Mouse (Mus musculus) layer of hippocampus, adult 18-20 months (tissue): ENCODE results near the gene Pou2f3. TPM values are rescaled to one million over a fixed set of nuclear protein-coding genes. Genes with fewer than 3 reads are reported as not detected.
"Not testable (repeated sequence)": the region's sequence is repeated elsewhere in the genome, so short reads cannot be mapped to it uniquely, and the experiment has no call there.

Source experiments
- DNase-seq, 2 experiments: peaks; one replicate each; pipeline ENCODE4 v3.0.0; 2022; ENCODE audit warnings: low spot score in 2 of 2
- total RNA-seq, 2 experiments: library from RNA; stranded (reverse); gene quantifications; 2 replicates each; pipeline ENCODE4 v1.2.3; 2021

Gene Pou2f3
- total RNA-seq, 2 experiments from 2014 or later: 0.38 to 0.52 TPM

DNA sequence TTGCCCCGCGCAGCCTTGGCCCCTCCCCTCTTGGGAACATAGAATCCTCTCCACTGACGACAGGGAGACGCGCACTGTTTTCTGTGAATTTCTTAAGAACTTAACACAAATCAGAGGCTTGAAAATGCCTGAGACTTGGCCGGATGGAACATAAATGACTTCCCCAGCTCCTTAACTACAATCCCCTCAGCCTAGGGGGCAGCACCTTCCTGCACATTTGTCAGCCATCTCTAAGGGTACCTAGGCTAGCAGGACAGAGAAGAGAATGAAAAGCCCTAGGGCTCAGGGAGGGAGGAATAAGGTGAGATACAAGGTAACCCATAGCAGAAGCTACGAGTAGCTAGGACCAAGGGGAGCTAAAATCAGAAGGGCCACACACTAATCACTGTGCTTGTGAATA lies 32.0 kb downstream of the Pou2f3 start:
- DNase-seq: no peak

DNA sequence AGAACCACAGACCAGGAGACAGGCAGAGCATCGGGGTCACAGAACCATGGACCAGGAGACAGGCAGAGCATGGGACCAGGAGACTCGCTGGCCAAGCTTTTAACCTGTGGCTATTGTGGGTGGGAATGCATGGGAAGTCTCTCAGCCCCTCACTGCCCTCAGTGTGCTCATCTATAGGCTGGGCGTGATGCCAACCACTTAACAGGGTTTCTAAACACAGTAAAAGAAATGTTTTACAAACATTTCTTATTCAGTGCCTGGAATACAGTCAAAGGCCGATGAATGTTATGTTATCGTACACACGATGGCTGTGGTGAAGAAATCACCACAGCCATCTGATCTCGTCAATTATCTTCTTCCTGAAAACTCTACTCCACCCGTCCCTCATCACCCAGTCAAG lies 43.1 kb downstream of the Pou2f3 start:
- DNase-seq: no peak

DNA sequence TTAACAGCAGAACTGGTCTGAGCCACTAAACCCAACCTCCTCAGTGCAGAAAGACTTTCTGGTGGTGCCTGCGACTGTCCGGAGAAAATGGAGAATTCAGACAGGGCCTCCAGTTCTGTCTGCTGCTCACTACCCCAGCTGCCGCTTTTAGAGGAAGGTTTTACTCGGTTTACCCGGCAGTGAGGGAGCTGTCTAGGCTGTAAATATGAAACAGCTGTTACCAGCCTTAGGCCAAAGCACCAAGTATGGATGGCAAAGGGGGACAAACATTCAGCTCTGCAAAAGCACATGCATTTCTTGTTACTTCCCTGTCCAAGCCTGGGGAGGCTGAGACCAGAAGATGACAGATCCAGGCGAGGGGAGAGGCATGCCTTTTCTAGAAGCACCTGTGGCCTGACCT lies 43.8 kb downstream of the Pou2f3 start:
- no peak for DNase-seq

GRCm38 (mm10) chr9:43155960-43156359 lies 54.2 kb downstream of the Pou2f3 start:
- no peak for DNase-seq

DNA sequence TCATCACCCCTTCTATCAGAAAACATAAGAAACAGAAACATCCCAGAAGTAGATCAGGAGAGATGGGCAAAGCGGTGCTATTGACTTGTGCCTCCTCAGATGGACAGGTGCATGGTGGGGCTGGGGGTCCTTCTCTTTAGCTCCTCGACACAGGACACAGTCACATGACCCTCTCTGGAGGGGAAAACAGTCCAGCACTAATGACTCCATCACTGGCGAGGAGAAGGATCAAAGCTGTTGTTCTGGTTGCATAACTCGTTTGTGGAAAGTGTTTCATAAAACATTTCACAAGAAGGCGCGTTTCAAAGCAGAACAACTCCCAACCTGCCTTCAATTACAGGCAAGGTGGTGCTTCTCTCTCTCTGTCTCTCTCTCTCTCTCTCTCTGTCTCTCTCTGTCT lies 58.4 kb downstream of the Pou2f3 start:
- DNase-seq: no peak

GRCm38 (mm10) chr9:43150957-43151356 lies 59.2 kb downstream of the Pou2f3 start:
- DNase-seq: no peak

DNA sequence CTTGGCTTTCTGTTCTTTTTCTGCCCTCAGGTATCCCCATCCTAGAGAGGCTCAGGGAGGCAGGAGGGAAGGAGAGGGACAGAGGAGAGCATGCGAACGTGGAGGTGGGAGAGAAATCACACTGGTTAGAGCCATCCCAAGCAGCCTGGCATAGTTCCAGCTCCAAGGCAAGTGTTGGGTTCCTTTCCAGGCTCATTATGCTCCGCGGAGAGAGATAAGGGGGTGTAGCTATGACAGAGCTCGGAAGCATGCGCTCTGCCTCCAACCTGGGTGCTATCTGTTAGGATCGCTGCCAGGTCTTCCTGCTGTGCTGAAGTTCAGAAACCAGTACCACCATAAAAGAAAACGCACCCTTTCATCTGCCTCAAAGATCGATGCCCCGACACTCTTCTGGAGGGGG lies 60.1 kb downstream of the Pou2f3 start:
- DNase-seq: peak; percentile 61 to 69

DNA sequence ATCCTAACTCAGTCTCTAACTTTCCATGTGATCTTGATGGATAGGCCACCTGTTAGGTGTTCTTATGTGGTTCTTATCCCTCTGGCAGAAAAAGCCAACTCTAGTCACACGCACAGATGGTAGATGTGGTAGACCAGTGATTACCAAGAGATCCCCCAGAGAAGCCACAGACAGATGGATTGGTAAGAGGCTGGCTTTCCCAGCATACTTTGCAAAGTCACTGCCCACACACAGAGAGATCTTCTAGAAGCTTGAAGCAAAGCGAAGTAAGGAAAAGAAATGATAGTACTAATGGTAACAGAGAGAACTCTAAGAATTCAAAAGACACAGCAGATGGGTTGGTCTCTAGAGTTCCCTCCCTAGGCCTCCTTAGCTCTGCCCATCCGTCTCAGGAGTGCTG lies 60.7 kb downstream of the Pou2f3 start:
- DNase-seq: peak; percentile 45 to 63

- no peak for DNase-seq
Measured at GRCm38 (mm10) chr9:43145196-43145595, 65.0 kb downstream of the Pou2f3 start.

DNA sequence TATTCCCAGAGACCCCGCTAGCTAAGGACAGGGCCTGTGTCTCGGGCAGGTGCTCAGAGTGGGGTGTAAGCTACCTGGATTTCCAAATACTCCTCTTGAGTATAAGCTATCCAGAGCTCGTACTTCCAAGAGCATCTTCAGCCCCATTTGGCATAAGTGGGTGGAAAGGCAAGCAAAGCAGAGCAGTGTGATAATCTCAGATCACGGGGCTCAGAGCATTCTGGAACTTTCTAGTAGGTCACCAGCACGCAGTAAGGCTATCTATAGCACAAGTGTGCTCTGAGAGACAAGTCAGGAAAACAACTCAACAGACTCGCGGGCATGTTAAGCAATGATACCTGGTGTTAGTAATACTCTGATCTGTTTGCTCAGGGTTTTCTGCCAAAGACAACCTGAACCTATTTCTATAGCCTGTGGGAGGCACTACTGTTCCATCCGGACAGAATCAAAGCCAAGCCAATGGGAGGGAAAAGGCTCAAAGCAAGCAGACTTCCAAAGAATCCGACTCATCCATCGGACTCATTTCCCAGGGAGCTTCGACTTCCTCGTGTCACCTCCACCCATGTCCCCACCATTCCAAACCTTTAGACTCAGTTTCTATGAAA lies 65.9 kb downstream of the Pou2f3 start:
- DNase-seq: no peak

- peak; percentile 48 to 87 for DNase-seq
Measured at GRCm38 (mm10) chr9:43141839-43142238, 68.3 kb downstream of the Pou2f3 start.

GRCm38 (mm10) chr9:43133525-43133924 lies 76.6 kb downstream of the Pou2f3 start:
- DNase-seq: peak; percentile 59 to 67

GRCm38 (mm10) chr9:43132380-43132779 lies 77.8 kb downstream of the Pou2f3 start:
- DNase-seq: no peak

DNA sequence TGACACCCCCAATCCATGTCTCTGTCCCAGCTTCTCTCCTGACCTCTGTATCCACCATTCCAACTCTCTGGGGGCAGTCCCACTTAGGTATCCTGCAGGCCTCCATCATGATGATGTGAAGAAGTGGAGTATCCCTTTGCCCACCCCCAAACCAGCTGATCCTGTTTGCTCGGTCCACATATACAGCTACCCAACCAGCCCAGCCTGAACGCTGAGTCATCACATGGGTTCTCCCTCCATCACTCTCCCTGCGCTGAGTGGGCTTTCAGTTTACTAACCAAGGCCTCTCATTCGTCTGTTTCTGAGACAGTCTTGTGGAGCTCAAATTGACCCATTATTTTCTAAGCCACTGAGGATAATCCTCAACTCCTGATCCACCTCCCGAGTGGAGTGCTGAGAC lies 78.2 kb downstream of the Pou2f3 start:
- DNase-seq: no peak

- DNase-seq: no peak
Measured at GRCm38 (mm10) chr9:43130684-43131083, 79.5 kb downstream of the Pou2f3 start.

- peak in 1 of 2 experiments; percentile 51 for DNase-seq
Measured at GRCm38 (mm10) chr9:43127101-43127787, 82.9 kb downstream of the Pou2f3 start.

DNA sequence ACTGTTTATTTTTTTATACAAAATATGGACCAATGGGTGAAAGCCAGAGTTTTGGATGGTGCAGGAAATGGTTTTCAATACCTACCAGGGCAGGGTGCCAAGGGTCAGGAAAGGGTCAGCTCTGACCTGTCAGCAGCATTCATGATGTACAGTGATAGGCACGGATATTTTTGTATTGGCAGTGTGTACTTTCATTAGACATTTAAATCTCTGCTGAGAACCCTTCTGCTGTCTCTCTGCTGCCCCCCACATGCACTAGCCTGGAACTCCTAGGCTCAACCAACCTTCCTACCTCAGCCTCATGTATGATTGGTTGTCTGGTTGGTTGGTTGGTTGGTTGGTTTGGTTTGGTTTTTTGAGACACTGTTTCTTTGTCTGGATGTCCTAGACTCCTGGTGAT lies 87.8 kb downstream of the Pou2f3 start:
- no peak for DNase-seq

DNA sequence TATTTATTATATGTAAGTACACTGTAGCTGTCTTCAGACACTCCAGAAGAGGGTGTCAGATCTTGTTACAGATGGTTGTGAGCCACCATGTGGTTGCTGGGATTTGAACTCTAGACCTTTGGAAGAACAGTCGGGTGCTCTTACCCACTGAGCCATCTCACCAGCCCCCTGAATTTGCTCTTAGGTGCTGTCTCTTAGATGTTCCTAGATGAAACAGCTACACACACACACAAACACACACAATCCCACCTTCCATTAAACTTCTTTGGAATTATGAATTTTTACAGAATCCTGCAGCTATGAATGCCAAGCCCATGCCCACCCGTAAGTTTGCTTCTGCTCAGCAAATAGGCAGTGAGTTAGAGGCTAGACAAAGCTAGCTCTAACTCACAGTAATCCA lies 88.2 kb downstream of the Pou2f3 start:
- DNase-seq: not testable (repeated sequence)

GRCm38 (mm10) chr9:43116997-43117336 lies 93.2 kb downstream of the Pou2f3 start:
- no peak for DNase-seq

GRCm38 (mm10) chr9:43116134-43116996 lies 93.8 kb downstream of the Pou2f3 start, which contains the start of gene Tmem136:
Tmem136 (minus strand) TSS chr9:43116570.
- peak; percentile 68 to 70 for DNase-seq

- no peak for DNase-seq
Measured at GRCm38 (mm10) chr9:43115431-43116133, 94.6 kb downstream of the Pou2f3 start.

GRCm38 (mm10) chr9:43114833-43115232 lies 95.3 kb downstream of the Pou2f3 start:
- DNase-seq: no peak
